Mouse (Mus musculus) G1E (cell line): ENCODE results near the gene Capza1. TPM values are rescaled to one million over a fixed set of nuclear protein-coding genes. Genes with fewer than 3 reads are reported as not detected.

ENCODE experiments used
- ATAC-seq: 2 replicates; pipeline ENCODE4 v1.8.0; 2016; ENCODE audit warnings: mild to moderate bottlenecking; ENCODE audit not compliant: insufficient number of reproducible peaks, poor library complexity, low FRiP score, severe bottlenecking; ENCODE audit errors: extremely low read depth
- DNase-seq: peaks from one replicate; pipeline ENCODE4 v3.0.0; 2012; ENCODE audit warnings: low spot score
- H3K27me3 ChIP-seq: 2 replicates; pipeline ENCODE4 v1.6.1; 2012; ENCODE audit warnings: mild to moderate bottlenecking, low read length, inconsistent platforms; ENCODE audit not compliant: insufficient read depth
- H3K36me3 ChIP-seq: replicated peaks from 2 replicates; pipeline ENCODE3; 2012; ENCODE audit warnings: mild to moderate bottlenecking, inconsistent platforms
- H3K4me1 ChIP-seq: 2 replicates; pipeline ENCODE4 v1.6.1; 2012; ENCODE audit warnings: low read depth, low read length, inconsistent platforms, mixed read lengths; ENCODE audit not compliant: insufficient read depth
- H3K4me3 ChIP-seq: 2 replicates; pipeline ENCODE4 v1.5.1; 2012; ENCODE audit warnings: low read depth, mild to moderate bottlenecking, inconsistent platforms, low read length, moderate library complexity, mixed read lengths
- H3K9me3 ChIP-seq: replicated peaks from 2 replicates; pipeline ENCODE4 v1.6.1; 2012; ENCODE audit warnings: inconsistent platforms
- CTCF ChIP-seq: IDR thresholded peaks from 2 replicates; pipeline ENCODE4 v1.5.1; 2012; ENCODE audit warnings: low read depth, low read length, inconsistent platforms, mixed read lengths
- GATA1 ChIP-seq: IDR thresholded peaks from 2 replicates; pipeline ENCODE4 v1.6.1; 2012; ENCODE audit warnings: borderline replicate concordance, low read length, inconsistent platforms, mixed read lengths
- GATA2 ChIP-seq: IDR thresholded peaks from 2 replicates; pipeline ENCODE4 v1.6.1; 2012; ENCODE audit warnings: low read depth, low read length, inconsistent platforms, borderline replicate concordance
- POLR2AphosphoS5 ChIP-seq: IDR thresholded peaks from 2 replicates; pipeline ENCODE4 v1.6.1; 2012; ENCODE audit warnings: low read depth, low read length, inconsistent platforms; ENCODE audit not compliant: insufficient replicate concordance
- TAL1 ChIP-seq: conservative IDR thresholded peaks from 2 replicates; pipeline ENCODE4 v1.6.1; 2012; ENCODE audit warnings: low read depth, low read length, inconsistent platforms, mixed read lengths
- polyA plus RNA-seq: library from polyadenylated mRNA; stranded (reverse); fragments of >175 nt; gene quantifications from 2 replicates; pipeline ENCODE4 v1.2.3, GENCODE M21; 2012
- total RNA-seq, 2 experiments: library from RNA; stranded (forward) in 1 of 2; stranded (reverse) in 1 of 2; fragments of 200-1000 nt in 1 of 2; fragments of >200 nt in 1 of 2; fragmentation: Nextera tagmentation in 1 of 2; gene quantifications; 2 replicates each; pipeline ENCODE4 v1.2.3; 2014 to 2017

Gene Capza1
- total and polyA plus RNA-seq, 3 experiments = 12.5 to 182 (median 168) TPM

DNA sequence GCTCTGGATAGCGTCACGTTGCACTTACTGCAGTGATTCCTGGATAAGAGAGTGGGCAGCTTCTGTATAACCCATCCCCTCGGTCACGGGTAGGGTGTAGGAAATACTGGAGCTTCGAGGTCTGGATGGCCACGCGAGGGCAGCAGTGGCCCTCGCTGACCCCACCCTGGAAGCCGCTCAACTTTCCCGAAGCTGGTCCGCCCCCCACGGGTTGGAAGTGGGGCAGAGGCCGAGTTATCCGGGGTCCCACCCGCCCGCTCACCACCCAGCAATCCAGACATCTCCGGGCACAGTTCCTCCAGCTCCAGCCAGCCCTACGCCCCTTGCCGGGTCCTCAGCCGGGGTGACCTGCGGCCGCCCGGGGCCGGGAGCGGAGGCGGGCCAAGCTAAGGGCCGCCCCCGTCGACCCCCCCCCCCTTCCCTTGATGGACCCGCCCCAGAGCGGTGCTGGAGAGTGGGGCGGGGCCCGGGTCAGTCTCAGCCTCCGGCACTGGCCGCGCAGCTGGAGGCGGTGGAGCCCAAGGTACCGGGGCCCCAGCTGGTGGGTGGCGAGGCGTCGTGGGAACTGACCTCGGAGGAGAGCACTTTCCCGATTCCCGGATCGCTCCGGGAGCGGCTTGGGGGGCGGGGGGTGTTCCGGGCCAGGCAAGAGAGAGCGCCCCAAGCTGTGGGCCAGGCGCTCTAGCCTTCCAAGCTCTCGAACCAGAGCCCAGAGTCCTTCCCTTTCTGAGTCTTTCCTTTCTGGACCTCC is 75.6 kb downstream of the Capza1 start:
- Histone ChIP-seq H3K9me3 (no peaks in the 10 kb centered on the region), H3K4me3 (peak overlapping the region; percentile 70), H3K4me1 (peaks cover 41% of the 10 kb centered on the region), H3K36me3 (peaks cover 26% of the 10 kb centered on the region), H3K27me3 (peaks cover 63% of the 10 kb centered on the region)
- peak; percentile 29; the same call in 1 of the 2 replicates for TF ChIP-seq CTCF
- no peak for TF ChIP-seq GATA1
- ATAC-seq = no peak
- peak; percentile 80 for DNase-seq

DNA sequence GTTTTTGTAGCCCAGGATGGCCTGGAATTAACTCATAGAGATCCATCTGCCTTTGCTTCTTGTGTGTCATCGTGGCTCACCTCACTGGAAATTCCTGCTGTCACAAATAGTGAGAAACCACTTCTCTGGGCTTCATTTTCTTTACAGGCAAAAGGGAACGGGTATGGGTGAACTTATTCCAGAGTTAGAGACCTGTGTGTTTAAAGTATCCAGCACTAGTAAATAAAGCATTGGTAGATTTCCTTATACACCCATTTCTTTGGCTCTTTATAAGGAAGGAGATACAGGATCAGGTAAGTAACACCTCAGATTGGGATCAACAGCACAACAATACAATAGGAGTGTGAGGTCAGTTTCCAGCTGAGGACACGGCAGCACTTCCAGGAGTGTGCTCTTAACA is 76.2 kb downstream of the Capza1 start, which contains the start of gene Rhoc:
Gene Rhoc (plus strand): TSS at position 301 of the 400 bp plus-strand sequence.
- peaks cover 23% of the 10 kb centered on the region for H3K36me3 ChIP-seq
- DNase-seq (no peak), ATAC-seq (no peak)
- TF ChIP-seq CTCF (no peak), POLR2AphosphoS5 (no peak), TAL1 (no peak), GATA2 (no peak), GATA1 (no peak)
- H3K9me3 ChIP-seq = no peaks in the 10 kb centered on the region
- peaks cover 70% of the 10 kb centered on the region for H3K27me3 ChIP-seq
- H3K4me1 ChIP-seq = peaks cover 36% of the 10 kb centered on the region
- H3K4me3 ChIP-seq = peak within 1 kb of the TSS; percentile 70

DNA sequence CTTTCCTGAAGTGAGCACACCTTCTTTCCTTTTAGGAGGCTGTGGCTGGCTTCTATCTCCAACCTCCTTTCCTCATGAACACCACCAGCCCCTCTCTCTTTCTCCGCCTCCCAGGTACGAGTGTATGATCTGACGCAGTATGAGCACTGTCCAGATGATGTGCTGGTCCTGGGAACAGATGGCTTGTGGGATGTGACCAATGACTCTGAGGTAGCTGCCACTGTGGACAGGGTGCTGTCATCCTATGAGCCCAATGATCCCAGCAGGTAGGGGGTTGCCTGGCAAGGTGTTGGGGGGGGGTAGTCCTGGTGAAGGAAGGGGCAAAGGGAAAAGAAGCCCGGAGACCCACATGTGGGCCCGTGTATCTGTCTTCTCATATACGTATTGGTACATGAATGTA is 79.0 kb downstream of the Capza1 start:
- H3K4me3 ChIP-seq = no peak overlapping the region
- ATAC-seq (no peak), DNase-seq (no peak)
- TF ChIP-seq GATA1 (no peak), GATA2 (no peak), CTCF (no peak), POLR2AphosphoS5 (no peak), TAL1 (no peak)
- no peaks in the 10 kb centered on the region for H3K36me3 ChIP-seq
- H3K27me3 ChIP-seq = peaks cover 89% of the 10 kb centered on the region
- peaks cover 37% of the 10 kb centered on the region for H3K4me1 ChIP-seq
- H3K9me3 ChIP-seq = no peaks in the 10 kb centered on the region

DNA sequence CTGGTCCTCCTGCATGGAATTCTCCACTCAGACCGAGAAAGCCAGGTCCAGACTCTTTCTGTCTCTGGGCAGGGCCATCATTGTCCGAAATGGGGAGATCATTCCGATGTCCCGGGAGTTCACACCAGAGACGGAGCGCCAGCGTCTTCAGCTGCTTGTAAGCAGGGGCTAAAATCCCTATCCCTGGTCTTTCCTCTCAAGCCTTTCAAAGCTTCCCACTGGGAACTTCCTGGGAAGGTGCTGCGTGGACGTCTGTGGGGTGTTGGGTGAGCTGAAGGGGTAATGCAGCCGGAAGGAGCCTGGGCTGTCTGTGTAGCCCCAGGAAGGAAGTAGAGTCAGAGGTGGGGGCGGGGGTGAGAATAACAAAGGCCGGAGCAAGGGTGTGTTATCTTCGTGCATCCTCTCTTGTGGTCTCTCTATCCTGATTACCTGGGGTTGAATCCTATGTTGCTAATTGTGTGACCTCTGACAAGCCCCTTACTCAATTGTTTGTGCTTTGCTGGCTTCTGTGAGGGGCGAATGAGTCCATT is 80.3 kb downstream of the Capza1 start:
- no peak overlapping the region for H3K4me3 ChIP-seq
- ATAC-seq = no peak
- H3K4me1 ChIP-seq = peaks cover 30% of the 10 kb centered on the region
- H3K36me3 ChIP-seq = no peaks in the 10 kb centered on the region
- H3K27me3 ChIP-seq = peaks cover 88% of the 10 kb centered on the region
- no peak for DNase-seq
- H3K9me3 ChIP-seq = no peaks in the 10 kb centered on the region
- TF ChIP-seq POLR2AphosphoS5 (no peak), TAL1 (no peak), CTCF (no peak), GATA1 (no peak)

DNA sequence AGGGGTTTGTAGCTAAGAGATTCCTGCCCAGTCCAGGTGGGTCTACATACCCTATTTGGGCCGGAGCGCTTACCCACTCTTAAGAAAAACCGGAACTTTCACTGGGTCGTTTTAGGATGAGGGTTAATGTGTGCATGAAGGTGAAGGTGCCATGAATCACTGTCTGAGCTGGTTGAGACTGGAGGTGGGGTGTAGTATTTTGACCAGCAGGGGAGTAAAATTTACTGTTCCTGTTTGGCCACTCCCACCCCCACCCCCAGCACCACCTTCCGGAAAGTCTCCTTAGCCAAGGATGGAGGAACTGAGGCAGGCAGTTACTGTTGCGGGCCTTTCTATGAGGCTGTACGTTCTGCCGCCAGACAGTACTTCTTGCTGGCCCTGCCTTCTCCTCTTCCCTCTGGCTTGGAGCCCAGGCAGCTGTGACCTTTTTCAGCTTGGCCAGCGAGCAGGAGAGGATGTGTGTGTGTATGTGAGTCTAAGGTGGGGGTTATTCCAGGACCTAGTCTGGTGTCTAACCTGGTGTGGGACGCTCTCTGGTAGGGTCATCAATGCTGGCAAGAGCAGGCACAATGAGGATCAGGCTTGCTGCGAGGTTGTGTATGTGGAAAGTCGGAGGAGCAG is 82.1 kb downstream of the Capza1 start:
- no peaks in the 10 kb centered on the region for H3K9me3 ChIP-seq
- no peak overlapping the region; the same call in 1 of the 2 replicates for H3K4me3 ChIP-seq
- H3K36me3 ChIP-seq = no peaks in the 10 kb centered on the region
- no peak for ATAC-seq
- no peak for TF ChIP-seq TAL1
- no peak for TF ChIP-seq CTCF
- TF ChIP-seq GATA1 = no peak
- no peak for TF ChIP-seq GATA2
- TF ChIP-seq POLR2AphosphoS5 = no peak
- H3K4me1 ChIP-seq = peaks cover 20% of the 10 kb centered on the region
- H3K27me3 ChIP-seq = peaks cover 90% of the 10 kb centered on the region
- no peak for DNase-seq

DNA sequence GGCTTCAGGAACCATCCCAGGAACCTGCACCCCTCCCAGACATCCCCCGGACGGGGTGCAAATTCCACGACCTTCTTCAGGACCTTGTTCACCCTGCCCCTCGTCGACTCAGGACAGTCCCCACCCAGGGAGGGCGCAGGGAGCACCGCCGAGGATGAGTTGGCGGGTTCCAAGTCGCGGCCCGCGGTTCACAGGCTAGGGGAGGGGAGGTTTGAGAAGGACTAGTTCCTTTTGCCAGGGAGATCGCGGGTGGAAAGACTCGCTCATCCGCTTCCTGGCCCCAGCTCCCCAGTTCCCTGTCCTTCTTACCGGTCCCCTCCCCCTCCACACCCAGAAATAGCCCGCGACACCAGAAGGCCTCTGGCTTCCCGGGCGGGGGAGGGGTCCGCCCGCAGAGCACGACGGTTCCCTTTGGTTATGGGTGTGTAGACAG is 82.8 kb downstream of the Capza1 start, which contains the start of gene Fam19a3:
Gene Fam19a3 (minus strand): TSS at position 370 of the 433 bp plus-strand sequence.
- TF ChIP-seq GATA1 (no peak), CTCF (no peak), POLR2AphosphoS5 (no peak), TAL1 (no peak), GATA2 (no peak)
- no peaks in the 10 kb centered on the region for H3K36me3 ChIP-seq
- peaks cover 20% of the 10 kb centered on the region for H3K4me1 ChIP-seq
- DNase-seq = no peak
- no peak for ATAC-seq
- H3K9me3 ChIP-seq = no peaks in the 10 kb centered on the region
- H3K27me3 ChIP-seq = peaks cover 93% of the 10 kb centered on the region
- peak within 1 kb of the TSS; percentile 57; the same call in 1 of the 2 replicates for H3K4me3 ChIP-seq
